Mouse (Mus musculus) CD4-positive, CD25-positive, alpha-beta regulatory T cell, adult 2 months (primary cell): ENCODE measurements around the gene Mrpl14.

Experiments used
- DNase-seq: peaks from one replicate; pipeline ENCODE4 v3.0.0-alpha.2; 2012; ENCODE audit warnings: low read depth, low spot score

Gene Mrpl14

GRCm38 (mm10) chr17:45686093-45686619, at the start of gene Mrpl14:
TSS of gene Mrpl14 (plus strand) at chr17:45686322.
- peak; percentile 97 for DNase-seq

- no peak for DNase-seq
Observed at GRCm38 (mm10) chr17:45638596-45639295, 47.4 kb upstream of the Mrpl14 start.

DNA sequence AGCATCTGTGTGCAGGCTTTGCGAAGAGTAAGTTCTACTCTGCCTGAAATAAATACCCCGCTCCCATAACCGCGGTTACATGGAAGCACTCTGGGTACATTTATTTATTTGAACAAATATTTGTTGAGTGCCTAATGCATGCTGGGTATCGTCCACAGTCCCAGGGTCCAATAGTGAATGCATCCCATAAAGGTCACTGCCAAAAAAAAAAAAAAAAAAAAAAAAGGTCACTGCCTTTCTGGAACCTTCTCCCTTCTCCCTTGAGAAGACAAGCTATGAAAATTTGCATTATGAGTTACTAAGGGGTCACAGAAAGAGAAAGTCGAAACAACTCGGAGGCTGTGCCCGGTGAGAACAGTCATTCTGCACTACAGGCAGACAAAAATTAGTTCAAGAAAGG, 44.1 kb upstream of the Mrpl14 start:
- DNase-seq = no peak

GRCm38 (mm10) chr17:45642701-45643100, 43.4 kb upstream of the Mrpl14 start:
- peak; percentile 83 for DNase-seq

- peak; percentile 24 for DNase-seq
Observed at GRCm38 (mm10) chr17:45644185-45644584, 41.9 kb upstream of the Mrpl14 start.

- no peak for DNase-seq
Observed at GRCm38 (mm10) chr17:45653233-45653632, 32.9 kb upstream of the Mrpl14 start.

GRCm38 (mm10) chr17:45655820-45656219, 30.3 kb upstream of the Mrpl14 start:
- peak; percentile 38 for DNase-seq

GRCm38 (mm10) chr17:45659225-45659624, 26.9 kb upstream of the Mrpl14 start, which contains the start of gene Capn11:
TSS of gene Capn11 (minus strand) at chr17:45659325.
- DNase-seq = no peak

DNA sequence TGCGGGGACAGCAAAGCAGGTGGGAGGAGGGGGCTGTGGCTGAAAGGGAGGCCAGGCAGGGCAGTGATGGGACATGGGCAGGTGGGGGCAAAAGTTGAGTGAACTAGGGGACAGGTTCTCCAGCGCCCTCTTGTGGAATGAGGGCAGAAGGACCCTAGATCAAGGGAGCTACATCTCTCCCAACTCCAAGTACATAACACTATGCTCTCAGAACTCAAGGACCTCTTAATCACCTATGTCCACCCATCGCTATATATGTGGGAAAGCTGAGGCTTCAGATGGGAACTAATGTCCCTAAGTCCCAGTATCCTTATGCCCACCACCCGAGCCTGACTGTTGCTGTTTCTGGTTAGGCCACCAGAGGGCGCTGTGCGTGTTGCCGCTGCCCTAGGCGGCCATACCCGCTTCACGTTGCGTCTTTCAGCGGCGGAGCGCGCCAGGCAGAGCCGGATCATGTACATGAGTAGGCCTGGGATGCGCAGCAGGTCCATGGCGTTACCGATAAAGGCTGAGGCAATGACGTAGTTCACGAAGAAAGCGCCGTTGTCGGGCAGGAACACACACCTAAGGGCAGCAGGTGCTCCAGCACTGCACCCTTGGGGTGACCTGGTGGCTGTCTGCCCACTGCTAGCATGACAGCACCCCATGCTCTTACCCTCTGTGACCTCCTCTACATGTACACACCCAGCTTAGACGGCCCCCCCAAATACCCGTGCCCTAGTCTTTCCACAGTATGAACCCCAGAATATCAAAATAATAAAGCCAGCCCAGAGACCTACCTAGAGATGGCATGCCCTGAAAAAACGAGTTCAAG, 22.8 kb upstream of the Mrpl14 start:
- DNase-seq = peak; percentile 87

- DNase-seq = no peak
Observed at GRCm38 (mm10) chr17:45664608-45665007, 21.5 kb upstream of the Mrpl14 start.

DNA sequence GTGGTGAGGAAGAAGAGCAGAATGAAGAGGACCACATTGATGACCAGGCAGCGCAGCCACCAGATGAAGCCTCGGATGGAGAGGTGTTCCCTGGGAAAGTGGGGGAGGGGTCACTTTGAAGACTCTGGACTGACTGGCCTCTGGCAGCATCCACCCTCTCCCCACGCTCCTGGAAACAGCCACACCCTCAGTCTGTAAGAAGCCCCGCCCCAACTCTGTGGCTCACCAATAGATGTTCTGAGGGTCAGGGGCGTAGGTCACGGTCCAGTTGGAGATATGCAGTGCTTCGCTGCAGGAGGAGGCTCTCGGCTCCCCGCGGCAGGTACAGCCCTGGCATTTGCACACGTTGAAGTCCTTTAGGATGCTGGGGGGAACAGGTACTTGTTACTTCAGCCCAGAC, 20.0 kb upstream of the Mrpl14 start:
- no peak for DNase-seq

- no peak for DNase-seq
Observed at GRCm38 (mm10) chr17:45667481-45667880, 18.6 kb upstream of the Mrpl14 start.

- DNase-seq = no peak
Observed at GRCm38 (mm10) chr17:45667986-45668385, 18.1 kb upstream of the Mrpl14 start.

- no peak for DNase-seq
Observed at GRCm38 (mm10) chr17:45671821-45672220, 14.3 kb upstream of the Mrpl14 start.

- no peak for DNase-seq
Observed at GRCm38 (mm10) chr17:45672598-45672997, 13.5 kb upstream of the Mrpl14 start.

DNA sequence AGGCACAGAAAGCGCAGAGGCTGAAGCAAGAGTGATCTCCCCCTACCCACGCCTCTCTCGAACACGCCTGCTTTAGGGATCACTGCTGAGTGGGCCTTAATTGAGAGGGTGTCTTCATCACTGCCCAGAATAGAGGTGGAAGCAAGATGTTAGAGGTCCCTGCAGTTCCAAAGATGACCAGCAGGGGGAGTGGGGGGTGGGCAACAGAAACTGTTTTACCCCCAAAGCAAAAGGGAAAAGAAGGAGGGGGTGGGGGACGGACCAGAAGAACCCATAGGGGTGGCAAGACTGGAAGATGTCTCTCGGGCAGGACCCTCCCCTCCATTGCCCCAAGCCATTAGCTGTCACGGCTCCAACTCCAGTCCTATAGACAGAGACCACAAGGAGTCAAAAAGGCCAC, 8.0 kb upstream of the Mrpl14 start:
- DNase-seq = peak; percentile 79

- DNase-seq = no peak
Observed at GRCm38 (mm10) chr17:45680391-45680980, 5.6 kb upstream of the Mrpl14 start.

GRCm38 (mm10) chr17:45681588-45681987, 4.5 kb upstream of the Mrpl14 start:
- DNase-seq = peak; percentile 61

DNA sequence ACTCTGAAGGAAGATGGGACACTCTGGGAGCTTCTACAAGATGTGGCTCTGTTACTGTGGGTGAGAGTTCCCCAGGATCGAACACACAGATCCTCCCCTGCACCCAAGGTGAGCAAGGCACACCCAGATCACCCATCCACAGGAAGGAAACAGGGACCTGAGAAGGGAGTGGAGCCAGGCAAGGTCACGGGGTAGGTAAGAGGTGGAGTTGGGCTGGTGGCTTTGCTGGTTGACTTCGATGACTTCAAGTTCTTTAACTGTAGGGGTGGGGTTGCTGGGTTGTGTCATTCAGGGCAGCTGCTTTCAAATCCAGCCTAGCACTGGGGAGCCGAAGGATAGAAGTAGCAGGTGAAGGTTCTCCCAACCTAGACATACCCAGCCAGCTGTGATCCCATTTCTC, 3.3 kb upstream of the Mrpl14 start:
- no peak for DNase-seq

GRCm38 (mm10) chr17:45684667-45685131, 1.4 kb upstream of the Mrpl14 start:
- DNase-seq = no peak

DNA sequence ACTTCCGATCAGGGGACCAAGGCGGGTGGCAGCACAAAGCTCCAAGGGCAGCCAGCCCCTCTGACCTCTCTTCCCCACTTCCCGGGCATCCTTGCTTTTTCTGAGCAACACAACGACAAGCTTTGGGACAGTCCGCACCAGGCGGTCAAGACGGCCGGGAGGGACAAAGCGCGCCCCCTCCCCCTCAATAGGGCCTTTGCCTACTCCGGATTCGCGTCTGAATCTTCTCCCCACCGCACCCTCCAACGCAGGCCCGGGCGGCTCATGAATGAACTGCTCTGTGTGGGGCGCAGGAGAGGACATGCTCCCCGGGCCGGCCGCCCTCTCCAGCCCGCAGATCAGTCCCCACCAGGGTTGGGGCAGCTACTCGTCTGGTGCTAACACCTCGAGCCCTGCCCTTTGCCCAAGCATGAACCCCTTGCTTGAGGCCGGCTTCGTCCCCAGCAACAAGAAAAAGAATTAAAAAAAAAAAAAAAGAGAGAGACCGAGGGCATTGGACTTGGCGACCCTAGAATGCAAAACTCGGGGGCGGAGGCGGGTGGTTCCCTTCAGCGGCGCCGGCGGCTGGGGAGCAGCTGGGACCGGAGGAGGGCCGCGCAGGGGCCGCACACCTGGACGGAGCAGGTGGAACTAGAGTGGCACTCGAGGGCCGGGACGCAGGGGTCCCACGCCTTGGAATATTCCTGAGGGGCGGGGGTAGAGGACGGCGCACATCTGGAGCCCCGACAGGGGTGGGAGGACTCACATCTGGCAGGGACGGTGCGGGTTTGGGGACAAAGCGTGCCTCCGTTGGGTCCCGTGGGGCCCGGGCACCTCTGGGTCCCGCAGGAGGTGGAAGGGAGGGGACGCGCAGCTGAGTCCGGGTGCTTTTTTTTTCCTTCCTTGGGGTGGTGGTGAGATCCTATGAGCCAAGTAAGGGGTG, 690 bp upstream of the Mrpl14 start:
- DNase-seq = peak; percentile 53
